Mouse (Mus musculus): ENCODE results near the gene Man1a2. TPM values are rescaled to one million over a fixed set of nuclear protein-coding genes. Genes with fewer than 3 reads are reported as not detected.

Gene Man1a2
- polyA plus RNA-seq, 1 experiment from 2014 or later = 91.1 TPM

DNA sequence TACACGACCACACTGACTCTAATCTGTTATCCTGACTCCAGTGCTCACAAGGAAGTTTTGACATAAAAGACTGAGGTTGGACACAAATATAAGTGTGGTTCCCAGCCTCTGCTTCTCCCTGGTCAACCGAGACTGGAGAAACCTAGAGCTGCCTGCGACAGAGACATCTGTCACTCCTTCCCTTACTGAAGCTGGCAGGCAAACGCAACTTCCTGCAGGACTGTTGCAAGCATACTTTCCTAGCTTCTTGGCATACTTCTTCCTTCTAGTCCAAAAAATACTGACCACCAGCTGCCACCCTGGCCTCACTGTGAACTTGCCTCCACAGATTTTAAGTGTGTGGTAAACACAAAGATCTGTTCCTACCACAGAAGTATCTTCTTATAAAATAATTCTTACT, 66.8 kb downstream of the Man1a2 start:
- no peaks in the 10 kb centered on the region for H3K4me1 ChIP-seq (replicated peaks)
- H3K4me3 ChIP-seq = no peak overlapping the region
- no peak overlapping the region for H3K27ac ChIP-seq (ENCODE audit: poor library complexity, severe bottlenecking)
- H3K4me2 ChIP-seq = no peak overlapping the region
- H3K27me3 ChIP-seq (replicated peaks) = no peaks in the 10 kb centered on the region
- peaks cover 2% of the 10 kb centered on the region; the same call in 1 of the 2 replicates for H3K36me3 ChIP-seq
- no peak for ATAC-seq (ENCODE audit: insufficient number of reproducible peaks, low FRiP score)
- no peak overlapping the region for H3K9ac ChIP-seq
- H3K9me3 ChIP-seq (replicated peaks) = no peaks in the 10 kb centered on the region
- 58% methylated on average over 4 of the region's 4 CpGs for WGBS

DNA sequence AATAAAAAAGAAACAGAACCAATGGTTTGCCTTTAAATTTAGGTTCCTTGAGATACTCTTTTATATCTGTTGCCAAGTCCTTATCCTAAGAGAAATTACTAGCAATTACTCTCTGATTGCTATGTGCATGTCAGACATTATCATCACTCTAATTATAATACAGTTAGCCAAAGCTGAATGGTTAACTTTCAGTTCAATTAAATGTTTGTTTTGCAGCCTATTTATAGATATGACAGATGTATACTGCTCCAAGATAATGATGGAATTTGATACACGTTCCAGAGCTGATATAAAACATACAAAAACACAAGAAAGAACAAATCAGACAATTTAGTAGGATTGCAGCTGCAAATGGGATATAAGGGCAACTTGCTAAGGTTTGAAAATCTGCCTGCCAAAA, 74.4 kb downstream of the Man1a2 start:
- Histone ChIP-seq H3K27me3 (replicated peaks) (no peaks in the 10 kb centered on the region), H3K4me1 (replicated peaks) (peaks cover 7% of the 10 kb centered on the region; the same call in 1 of the 2 replicates), H3K9me3 (replicated peaks) (no peaks in the 10 kb centered on the region), H3K4me3 (no peak overlapping the region), H3K9ac (no peak overlapping the region), H3K36me3 (peaks cover 5% of the 10 kb centered on the region; the same call in 1 of the 2 replicates), H3K27ac (ENCODE audit: poor library complexity, severe bottlenecking) (no peak overlapping the region), H3K4me2 (no peak overlapping the region)
- no peak for ATAC-seq (ENCODE audit: insufficient number of reproducible peaks, low FRiP score)
- 47% methylated on average over 1 of the region's 1 CpGs for WGBS

DNA sequence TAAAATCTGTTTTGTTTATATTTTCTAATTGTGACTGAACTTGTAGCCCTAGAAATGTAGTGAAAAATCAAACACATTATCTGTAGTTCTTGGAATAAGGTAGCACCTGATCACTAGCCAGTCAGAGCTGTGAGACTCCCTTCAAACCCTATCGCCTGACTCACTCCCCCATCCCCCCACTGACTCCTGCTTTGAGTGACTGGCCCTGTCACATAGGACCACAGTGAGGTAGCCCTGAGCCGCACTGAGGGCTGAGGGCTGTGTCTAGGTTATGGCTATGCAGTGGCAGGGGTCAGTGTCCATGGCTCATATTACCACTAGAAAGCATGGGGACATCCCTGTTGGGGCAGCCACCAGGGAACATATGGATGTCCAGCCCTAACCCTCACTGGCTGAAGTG, 80.8 kb downstream of the Man1a2 start:
- Histone ChIP-seq H3K9ac (no peak overlapping the region), H3K4me3 (no peak overlapping the region), H3K27me3 (replicated peaks) (no peaks in the 10 kb centered on the region), H3K27ac (ENCODE audit: poor library complexity, severe bottlenecking) (no peak overlapping the region), H3K4me2 (no peak overlapping the region), H3K4me1 (replicated peaks) (peaks cover 16% of the 10 kb centered on the region), H3K9me3 (replicated peaks) (no peaks in the 10 kb centered on the region), H3K36me3 (peaks cover 15% of the 10 kb centered on the region)
- 70% methylated on average over 2 of the region's 2 CpGs for WGBS
- no peak for ATAC-seq (ENCODE audit: insufficient number of reproducible peaks, low FRiP score)

DNA sequence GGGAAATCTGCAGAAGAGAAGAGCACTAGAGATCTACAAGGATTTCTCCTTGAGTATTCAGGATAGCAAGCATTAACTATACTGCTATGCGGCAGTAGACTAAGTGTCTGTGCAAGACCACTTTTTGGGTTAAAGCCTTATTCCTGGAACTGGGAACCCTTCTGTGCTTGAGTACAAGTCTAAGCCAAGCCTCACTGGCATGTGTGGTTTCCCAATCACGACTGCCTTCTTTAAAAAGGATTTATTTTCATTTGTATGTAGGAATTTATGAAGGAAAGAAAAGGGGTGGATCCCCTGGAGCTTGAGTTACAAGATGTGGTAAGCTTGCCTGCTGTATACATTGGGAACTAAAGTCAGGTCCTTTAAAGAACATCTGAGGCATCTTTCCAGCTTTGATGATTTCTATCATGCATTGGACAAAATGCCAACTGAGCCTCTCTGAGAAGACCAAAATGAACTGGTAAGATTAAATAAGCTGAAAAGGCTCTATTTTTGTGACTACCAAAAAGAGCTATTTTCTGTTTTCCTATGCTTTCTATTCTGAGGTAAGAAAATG, 86.0 kb downstream of the Man1a2 start:
- H3K27me3 ChIP-seq (replicated peaks) = no peaks in the 10 kb centered on the region
- H3K36me3 ChIP-seq = peaks cover 8% of the 10 kb centered on the region; the same call in 1 of the 2 replicates
- no peaks in the 10 kb centered on the region for H3K9me3 ChIP-seq (replicated peaks)
- H3K27ac ChIP-seq (ENCODE audit: poor library complexity, severe bottlenecking) = no peak overlapping the region
- H3K4me3 ChIP-seq = no peak overlapping the region
- no peak overlapping the region for H3K4me2 ChIP-seq
- WGBS = 87% methylated on average over 2 of the region's 2 CpGs
- ATAC-seq (ENCODE audit: insufficient number of reproducible peaks, low FRiP score) = no peak
- no peaks in the 10 kb centered on the region for H3K4me1 ChIP-seq (replicated peaks)
- no peak overlapping the region for H3K9ac ChIP-seq

DNA sequence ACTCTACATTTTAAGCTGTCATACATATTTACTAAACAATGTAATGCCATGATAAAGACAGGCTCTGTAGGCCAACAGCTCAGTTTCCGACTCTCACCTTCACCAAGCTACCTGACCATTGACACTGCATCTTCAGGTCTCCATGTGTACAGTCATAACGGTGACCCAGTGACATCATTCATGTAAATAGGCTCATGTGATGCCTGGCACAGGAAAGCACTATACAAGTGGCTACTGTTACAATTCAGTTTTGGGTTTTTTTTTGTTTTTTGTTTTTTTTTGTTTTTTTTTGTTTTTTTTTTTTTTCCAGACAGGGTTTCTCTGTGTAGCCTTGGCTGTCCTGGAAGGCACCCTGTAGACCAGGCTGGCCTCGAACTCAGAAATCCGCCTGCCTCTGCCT, 94.2 kb downstream of the Man1a2 start:
- Histone ChIP-seq H3K36me3 (peaks cover 16% of the 10 kb centered on the region), H3K27me3 (replicated peaks) (no peaks in the 10 kb centered on the region), H3K4me2 (no peak overlapping the region), H3K9me3 (replicated peaks) (no peaks in the 10 kb centered on the region), H3K9ac (no peak overlapping the region), H3K4me3 (no peak overlapping the region), H3K27ac (ENCODE audit: poor library complexity, severe bottlenecking) (no peak overlapping the region), H3K4me1 (replicated peaks) (no peaks in the 10 kb centered on the region)
- ATAC-seq (ENCODE audit: insufficient number of reproducible peaks, low FRiP score) = no peak
- 91% methylated on average over 4 of the region's 4 CpGs for WGBS

DNA sequence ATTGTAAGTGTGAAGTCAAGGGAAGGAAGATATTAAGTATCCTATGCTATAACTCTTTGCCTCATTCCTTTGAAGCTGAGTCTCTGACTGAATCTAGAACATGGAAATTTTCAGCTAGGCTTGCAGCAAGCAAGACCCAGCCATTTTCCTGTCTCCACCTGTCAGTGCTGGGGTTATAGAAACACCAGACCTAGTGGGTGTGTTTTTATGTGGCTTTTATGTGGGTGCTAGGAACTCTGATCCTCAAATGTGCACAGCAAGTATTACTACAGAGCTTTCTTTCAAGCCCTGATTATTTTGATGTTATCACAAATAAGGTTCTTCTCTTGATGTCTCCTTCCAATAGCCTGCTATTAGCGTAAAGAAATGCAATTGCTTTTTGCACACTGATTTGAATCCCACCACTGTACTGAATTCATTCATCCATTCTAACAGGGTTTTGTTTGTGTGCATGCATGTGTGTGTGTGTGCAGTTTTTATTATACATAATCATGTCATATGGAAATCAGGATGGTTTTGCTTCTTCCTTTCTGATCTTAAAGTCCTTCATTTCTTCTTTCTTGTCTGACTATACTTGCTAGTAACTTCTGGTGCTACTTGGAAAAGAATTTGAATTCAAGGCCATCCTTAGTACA, 102.5 kb downstream of the Man1a2 start:
- no peaks in the 10 kb centered on the region for H3K9me3 ChIP-seq (replicated peaks)
- no peak overlapping the region for H3K27ac ChIP-seq (ENCODE audit: poor library complexity, severe bottlenecking)
- no peak overlapping the region for H3K4me2 ChIP-seq
- no peak overlapping the region for H3K4me3 ChIP-seq
- H3K36me3 ChIP-seq = peaks cover 18% of the 10 kb centered on the region
- H3K27me3 ChIP-seq (replicated peaks) = no peaks in the 10 kb centered on the region
- no peak for ATAC-seq (ENCODE audit: insufficient number of reproducible peaks, low FRiP score)
- 91% methylated on average over 1 of the region's 1 CpGs for WGBS
- no peaks in the 10 kb centered on the region for H3K4me1 ChIP-seq (replicated peaks)
- H3K9ac ChIP-seq = no peak overlapping the region

DNA sequence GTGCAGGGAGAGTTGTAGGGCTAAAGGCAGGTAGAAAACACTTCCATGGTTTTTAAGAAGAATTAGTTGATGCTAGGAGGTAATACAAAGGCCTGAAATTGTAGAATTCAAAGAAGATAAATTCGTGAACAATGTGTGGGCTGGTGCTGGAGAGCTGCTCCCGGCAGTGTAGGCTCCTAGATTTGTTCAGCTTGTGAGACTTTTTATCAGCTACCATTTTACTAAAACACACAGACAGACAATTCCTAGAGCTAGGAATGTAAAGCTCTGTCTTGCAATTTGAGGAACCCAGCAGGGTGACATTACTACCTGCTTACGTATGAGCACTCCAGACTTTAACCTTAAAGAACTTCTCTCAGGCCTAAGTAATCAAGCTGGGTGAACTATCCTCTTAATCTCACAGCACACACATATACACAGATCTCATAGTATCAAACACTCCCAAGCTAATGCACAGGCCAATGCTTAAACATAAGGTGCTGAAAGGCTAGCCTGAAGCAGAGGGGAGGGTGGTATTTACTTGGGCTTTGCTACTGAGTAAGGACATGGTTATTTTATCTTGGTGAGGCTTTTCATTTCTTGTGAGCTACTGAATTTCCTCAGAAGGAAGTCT, 112.6 kb downstream of the Man1a2 start:
- 72% methylated on average over 3 of the region's 3 CpGs for WGBS
- H3K9me3 ChIP-seq (replicated peaks) = no peaks in the 10 kb centered on the region

DNA sequence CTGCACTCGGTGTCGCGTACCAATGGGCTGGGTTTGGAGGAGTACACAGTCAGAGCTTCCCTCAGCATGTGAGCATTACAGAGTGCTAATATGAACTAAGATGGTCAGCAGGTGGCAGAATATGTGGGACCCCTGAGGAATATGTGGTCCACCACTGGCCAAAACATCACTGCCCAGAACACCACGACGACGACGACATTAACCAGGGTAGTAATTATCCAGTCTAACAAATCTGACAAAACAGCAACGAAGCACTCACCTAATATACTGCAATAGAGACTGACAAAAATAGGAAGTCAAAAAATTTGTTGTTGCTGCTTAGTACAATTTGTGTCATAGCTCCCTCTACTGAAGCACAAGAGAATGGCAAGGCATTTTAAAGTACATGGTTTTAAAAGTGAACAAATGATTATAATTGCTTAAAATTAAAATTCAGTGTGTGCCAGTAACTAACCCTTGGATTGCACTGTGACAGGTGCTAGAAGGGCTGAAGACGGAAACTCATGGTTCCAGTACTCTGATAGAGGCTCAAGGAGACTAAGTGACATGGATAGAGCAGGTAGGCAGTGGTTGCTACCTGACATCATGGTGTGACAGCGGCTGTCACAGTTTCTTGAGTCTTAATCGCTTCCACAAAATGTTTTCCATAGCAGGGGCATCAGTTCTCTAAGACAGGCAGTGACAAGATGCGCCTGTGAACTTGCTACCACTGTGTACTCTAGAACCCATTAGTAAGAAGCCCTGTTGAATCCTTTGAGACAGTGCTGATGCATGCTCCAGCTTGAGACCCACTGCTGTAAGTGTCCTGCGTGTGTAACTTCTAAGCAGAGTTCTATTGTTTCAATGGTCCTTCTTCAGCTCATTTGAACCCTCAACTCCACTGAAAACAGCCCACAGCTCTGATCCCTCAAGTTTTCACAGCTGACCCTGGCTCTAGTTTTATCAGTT, 116.6 kb downstream of the Man1a2 start:
- Histone ChIP-seq H3K9ac (no peak overlapping the region), H3K4me3 (no peak overlapping the region), H3K9me3 (replicated peaks) (no peaks in the 10 kb centered on the region), H3K27ac (ENCODE audit: poor library complexity, severe bottlenecking) (no peak overlapping the region), H3K4me2 (no peak overlapping the region), H3K36me3 (peaks cover 22% of the 10 kb centered on the region), H3K27me3 (replicated peaks) (no peaks in the 10 kb centered on the region), H3K4me1 (replicated peaks) (0 out of 2 replicates have a peak, but pooled peaks cover 10% of the 10 kb centered on the region)
- 83% methylated on average over 13 of the region's 13 CpGs for WGBS
- peak; percentile 36; the same call in 1 of the 2 replicates for ATAC-seq (ENCODE audit: insufficient number of reproducible peaks, low FRiP score)

More for the DNA sequence above, 112.6 kb downstream of the Man1a2 start:
- Histone ChIP-seq H3K4me1 (replicated peaks) (peaks cover 10% of the 10 kb centered on the region; the same call in 1 of the 2 replicates), H3K4me3 (no peak overlapping the region), H3K27ac (ENCODE audit: poor library complexity, severe bottlenecking) (no peak overlapping the region), H3K4me2 (no peak overlapping the region), H3K9ac (no peak overlapping the region), H3K27me3 (replicated peaks) (no peaks in the 10 kb centered on the region), H3K36me3 (peaks cover 9% of the 10 kb centered on the region)
- ATAC-seq (ENCODE audit: insufficient number of reproducible peaks, low FRiP score) = no peak

DNA sequence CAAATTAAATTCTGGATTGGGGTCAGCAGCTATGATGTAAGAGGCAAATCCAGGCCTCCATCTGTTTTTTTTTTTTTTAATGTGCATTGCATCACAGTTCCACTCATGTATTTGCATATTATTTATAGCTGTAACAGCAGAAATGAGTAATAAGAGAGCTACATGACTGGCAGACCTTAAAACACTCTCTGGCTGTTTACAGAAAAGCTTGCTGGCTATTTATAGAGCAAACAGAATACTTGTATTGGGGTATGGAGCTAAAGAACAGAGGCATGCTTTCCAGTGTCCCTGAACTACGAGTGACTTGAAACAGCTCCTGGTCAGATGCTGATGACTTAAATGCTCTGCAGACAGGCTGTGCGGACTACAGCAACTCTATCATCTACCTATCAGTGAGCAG, 121.7 kb downstream of the Man1a2 start:
- Histone ChIP-seq H3K36me3 (peaks cover 24% of the 10 kb centered on the region), H3K27ac (ENCODE audit: poor library complexity, severe bottlenecking) (no peak overlapping the region), H3K4me3 (no peak overlapping the region), H3K9me3 (replicated peaks) (no peaks in the 10 kb centered on the region), H3K4me1 (replicated peaks) (0 out of 2 replicates have a peak, but pooled peaks cover 5% of the 10 kb centered on the region), H3K27me3 (replicated peaks) (no peaks in the 10 kb centered on the region), H3K9ac (no peak overlapping the region), H3K4me2 (no peak overlapping the region)
- 60% methylated on average over 2 of the region's 2 CpGs for WGBS
- ATAC-seq (ENCODE audit: insufficient number of reproducible peaks, low FRiP score) = no peak

DNA sequence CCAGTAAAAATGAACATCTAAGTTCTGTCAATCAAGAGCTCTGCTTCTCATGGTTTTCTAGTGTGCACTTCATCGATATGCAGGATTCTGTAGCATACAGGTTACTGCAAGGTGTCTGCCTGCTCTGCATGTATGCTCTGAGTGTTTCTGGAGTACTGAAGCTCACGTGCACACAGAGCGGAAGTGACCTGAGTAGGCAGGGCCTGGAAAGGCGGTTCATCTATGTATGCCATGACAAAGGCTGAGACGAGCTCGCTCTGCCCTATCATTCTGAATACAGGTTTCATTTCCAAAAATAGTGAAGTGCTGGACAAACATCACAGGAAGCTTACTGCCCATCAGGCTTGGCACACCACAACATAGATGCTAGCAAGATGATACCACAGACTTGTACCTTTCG, 122.8 kb downstream of the Man1a2 start:
- WGBS = 89% methylated on average over 7 of the region's 7 CpGs

More for the DNA sequence above, 122.8 kb downstream of the Man1a2 start:
- no peak overlapping the region for H3K27ac ChIP-seq (ENCODE audit: poor library complexity, severe bottlenecking)
- no peaks in the 10 kb centered on the region for H3K9me3 ChIP-seq (replicated peaks)
- 0 out of 2 replicates have a peak, but pooled peaks cover 5% of the 10 kb centered on the region for H3K4me1 ChIP-seq (replicated peaks)
- no peak overlapping the region for H3K4me3 ChIP-seq
- H3K27me3 ChIP-seq (replicated peaks) = no peaks in the 10 kb centered on the region
- ATAC-seq (ENCODE audit: insufficient number of reproducible peaks, low FRiP score) = no peak
- H3K9ac ChIP-seq = no peak overlapping the region
- H3K4me2 ChIP-seq = no peak overlapping the region
- H3K36me3 ChIP-seq = peaks cover 22% of the 10 kb centered on the region
